Mouse (Mus musculus) kidney, postnatal 4 days (tissue): ENCODE results near the gene Gga3.

Experiments used
- DNase-seq, 2 experiments: peaks; one replicate each; pipeline ENCODE4 v3.0.0; 2021; ENCODE audit warnings: mixed read lengths in 2 of 2

The Gga3 gene

GRCm38 (mm10) chr11:115612059-115612409, 8.2 kb upstream of the Gga3 start:
- peak; percentile 87 to 91 for DNase-seq

- no peak for DNase-seq
These were observed 7.3 kb upstream of the Gga3 start for GRCm38 (mm10) chr11:115611173-115611572.

DNA sequence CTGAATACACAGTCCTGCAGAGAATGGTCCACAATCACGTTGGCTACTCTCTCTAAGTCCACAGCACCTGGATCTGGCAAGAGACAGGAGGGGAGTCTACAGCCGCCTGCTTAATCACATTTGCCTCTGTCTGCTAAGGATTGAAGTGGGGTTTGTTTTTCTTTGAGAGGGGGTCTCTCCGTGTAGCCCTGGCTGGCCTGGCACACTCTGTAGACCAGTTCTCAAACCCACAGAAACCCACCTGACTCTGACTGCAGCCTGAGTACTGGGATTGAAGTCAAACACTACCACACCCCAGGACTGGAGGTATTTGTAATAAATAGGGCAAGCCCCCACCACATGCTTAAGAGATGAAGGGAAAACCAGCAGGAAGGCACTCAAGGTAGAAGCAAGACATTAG, 5.7 kb upstream of the Gga3 start:
- DNase-seq = no peak

DNA sequence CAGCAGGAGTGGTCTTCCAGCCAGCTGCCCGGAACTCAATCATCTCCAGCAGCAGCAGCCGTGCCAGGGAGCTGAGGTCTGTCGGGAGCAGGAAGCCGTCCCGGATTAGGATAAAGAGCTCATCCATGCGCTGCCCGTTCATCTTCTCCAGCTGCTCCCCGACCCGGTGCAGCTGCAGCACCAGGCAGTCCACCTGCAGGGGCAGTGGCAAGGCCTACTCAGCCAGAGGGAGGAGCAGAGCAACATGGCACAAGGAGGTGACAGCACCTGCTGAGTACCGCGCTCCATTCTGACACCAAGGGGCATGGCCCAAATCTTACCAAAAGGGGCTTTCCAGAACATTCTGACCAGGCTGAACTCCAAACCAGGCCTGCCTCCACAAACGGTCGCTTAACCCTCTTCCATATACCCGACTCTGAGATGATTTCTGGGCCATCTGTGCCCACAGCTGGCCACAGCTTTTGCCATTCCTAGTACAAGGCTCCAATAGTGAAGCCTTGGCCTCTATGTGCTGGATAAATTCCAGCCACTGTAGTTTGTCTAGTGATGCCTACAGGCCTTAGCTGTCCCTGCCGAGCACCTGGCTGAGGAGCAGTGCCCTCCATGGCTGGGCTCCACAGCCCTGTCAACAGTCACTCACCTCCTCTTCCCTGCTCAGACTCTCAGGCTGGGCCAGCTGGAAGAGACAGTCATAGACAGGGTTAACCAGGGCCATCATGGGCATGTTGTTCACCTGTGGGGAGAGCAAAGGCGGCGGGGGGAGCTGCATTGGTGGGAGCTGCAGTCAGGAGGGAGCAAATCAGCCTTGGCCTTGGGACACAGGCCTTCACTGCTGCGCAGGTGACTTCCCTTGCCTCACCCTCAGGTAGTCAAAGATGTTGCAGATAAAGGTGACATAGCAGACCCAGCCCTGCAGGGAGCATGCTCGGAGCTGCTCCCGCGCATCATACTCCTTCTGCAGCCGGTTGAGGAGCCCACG, 4.9 kb upstream of the Gga3 start:
- DNase-seq = no peak

DNA sequence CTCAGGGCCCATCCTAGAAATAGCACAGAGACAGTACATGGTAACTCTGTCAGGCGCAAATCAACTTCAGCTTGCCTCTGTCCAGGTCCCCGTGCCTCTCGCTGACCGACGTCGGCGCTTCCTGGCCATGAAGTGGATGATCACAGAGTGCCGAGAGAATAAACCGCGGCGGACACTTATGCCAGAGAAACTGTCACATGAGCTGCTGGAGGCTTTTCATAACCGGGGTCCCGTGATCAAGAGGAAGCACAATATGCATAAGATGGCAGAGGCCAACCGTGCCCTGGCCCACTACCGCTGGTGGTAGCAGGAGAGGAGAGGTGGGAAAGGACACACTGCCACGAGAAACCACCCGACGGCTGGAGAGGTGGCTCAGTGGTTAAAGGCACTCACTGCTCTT, 2.9 kb upstream of the Gga3 start:
- no peak for DNase-seq

- DNase-seq = no peak
These were observed 449 bp upstream of the Gga3 start for GRCm38 (mm10) chr11:115604304-115604696.

- no peak for DNase-seq
These were observed 749 bp downstream of the Gga3 start for GRCm38 (mm10) chr11:115603128-115603475.

GRCm38 (mm10) chr11:115601174-115601573, 2.7 kb downstream of the Gga3 start:
- no peak for DNase-seq

GRCm38 (mm10) chr11:115600743-115601142, 3.1 kb downstream of the Gga3 start:
- DNase-seq = no peak

GRCm38 (mm10) chr11:115599722-115600121, 4.1 kb downstream of the Gga3 start:
- DNase-seq = no peak

DNA sequence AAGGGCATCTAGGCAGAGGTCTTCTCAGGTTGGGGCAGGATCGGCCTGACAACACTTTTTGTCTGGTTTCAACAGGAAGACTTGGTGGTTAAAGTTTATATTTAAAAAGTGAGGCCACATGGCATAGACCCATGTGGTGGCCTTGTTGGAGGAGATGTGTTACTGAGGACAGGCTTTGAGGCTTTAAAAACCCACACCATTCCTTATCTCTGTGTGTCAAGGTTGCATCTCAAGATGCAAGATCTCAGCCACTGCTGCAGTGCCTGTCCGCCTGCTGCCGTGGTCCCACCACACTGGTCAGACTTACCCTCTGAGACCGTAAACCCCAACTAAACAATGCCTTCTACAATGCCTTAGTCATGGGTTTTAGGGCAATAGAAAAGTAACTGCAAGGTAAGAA, 5.5 kb downstream of the Gga3 start:
- DNase-seq = no peak

DNA sequence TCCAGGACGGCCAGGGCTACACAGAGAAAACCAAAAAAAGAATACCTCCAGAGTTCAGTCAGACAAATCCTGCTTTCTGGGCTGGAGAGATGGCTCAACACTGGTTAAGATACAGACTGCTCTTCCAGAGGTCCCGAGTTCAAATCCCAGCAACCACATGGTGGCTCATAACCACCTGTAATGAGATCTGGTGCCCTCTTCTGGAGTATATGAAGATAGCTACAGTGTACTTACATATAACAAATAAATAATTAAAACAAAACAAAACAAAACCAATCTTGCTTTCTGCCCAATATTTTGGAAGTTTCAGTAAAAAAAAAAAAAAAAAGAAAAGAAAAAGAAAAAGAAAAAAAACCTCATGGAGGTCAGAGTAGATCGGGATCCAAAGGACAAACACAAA, 8.6 kb downstream of the Gga3 start:
- no peak for DNase-seq

DNA sequence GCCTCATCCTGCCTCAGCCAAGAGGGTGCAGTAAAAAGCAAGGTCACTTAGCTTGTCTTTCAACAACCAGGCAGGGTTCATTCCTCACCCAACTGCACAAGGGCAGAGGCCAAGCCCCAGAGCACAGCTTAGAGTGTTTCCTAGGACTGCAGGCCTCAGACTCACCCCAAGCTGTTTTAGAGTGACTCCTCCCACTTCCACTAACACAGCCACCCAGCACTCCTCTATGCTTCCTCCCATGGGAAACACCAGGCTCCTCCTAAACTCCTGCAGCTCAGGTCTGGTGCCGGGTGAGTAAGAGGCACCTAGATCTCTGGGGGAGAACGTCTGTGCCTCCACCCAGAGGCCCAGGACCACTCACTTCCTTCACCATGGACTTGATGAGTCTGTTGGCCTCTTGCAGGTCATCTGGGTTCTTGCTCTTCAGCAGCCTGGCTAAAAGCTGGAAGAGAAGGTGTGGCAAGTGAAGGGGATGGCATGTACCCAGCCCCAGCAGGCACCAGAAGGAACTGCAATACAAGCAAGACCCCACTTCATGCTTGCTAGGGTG, 13.2 kb downstream of the Gga3 start:
- no peak for DNase-seq

- no peak for DNase-seq
These were observed 15.9 kb downstream of the Gga3 start for GRCm38 (mm10) chr11:115587984-115588383.

- no peak for DNase-seq
These were observed 17.4 kb downstream of the Gga3 start for GRCm38 (mm10) chr11:115586403-115586802.

- no peak for DNase-seq
These were observed 18.2 kb downstream of the Gga3 start for GRCm38 (mm10) chr11:115585573-115586100.

DNA sequence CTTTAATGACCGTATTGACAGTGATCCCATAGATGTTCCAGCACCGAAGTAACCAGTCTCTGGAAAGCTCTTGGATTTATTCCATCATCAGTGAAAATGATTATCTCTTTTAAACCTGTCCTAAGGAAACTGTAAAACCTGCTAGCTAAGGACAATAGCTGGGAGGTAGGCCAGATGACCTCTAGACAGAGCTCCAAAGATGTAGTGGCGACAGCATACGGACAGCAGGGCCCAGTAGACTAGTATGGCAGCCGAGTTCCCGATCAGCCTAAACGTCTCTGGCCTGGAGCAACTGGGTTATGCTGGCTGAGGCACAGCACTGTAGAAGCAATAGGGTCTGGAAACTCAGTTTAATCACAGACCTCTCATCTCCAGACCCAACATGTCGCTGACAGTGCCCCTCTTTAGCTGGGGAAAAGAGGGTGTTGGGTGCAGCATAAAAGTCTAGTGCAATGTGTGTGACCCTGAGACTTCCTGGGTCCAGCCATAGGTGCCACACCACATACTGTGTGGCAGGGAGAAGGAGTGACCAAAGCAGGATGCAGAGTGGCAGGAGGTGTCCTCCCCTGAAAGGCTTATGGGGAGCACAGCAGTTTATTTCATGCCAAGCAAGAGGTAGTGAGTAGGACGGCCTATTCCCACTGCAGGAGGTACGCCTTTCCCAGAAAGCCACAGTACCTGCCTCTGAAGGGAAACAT, 19.3 kb downstream of the Gga3 start:
- no peak for DNase-seq

DNA sequence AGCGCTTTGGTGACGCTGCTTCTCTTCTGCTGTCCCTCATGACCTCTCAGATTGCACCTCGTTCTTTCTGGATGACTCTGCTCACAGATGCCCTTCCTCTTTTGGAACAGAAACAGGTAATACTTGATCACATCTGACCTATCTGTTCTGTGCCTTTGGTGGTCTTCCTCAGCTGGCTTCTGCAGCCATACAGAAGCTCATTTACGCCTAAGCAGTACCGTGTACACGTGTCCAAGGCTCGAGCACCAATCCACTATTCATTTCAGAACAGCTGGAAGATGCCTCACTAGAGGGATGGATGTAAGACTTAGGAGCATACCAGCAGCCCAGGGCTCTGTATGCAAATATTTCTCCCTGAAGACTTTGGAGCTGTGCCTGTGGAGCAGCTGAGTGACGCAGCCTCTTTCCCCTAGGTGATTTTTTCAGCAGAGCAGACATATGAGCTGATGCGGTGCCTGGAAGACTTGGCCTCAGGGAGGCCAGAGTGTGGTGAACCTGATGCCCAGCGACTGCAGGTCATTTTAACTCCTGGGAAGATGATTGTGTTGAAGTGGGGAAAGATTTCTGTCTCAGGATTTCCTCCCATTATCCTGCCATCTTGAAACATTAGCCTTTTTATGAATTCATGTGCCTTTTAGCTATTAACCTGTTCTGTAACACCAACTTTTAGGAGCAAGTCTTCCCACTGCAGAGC, 20.8 kb downstream of the Gga3 start:
- DNase-seq = no peak

DNA sequence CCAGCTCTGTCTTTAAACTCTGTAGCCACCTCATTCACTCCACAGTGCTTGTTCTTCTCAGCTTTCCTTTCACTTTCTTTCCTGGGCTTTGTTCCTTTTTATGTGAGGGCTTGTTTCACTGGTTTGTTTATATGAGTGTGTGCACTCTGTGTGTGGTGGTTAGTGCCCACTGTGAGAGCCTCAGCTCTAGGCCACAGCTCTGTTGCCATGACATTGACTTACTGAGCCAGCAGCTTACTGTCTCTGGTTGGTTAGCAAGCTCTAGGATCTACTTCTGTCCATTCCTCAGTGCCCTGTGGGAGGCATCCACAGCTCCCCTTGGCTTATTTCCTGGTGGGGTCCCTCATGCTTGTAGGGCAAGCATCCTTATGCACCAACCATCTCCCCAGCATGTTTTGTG, 24.8 kb downstream of the Gga3 start:
- DNase-seq = no peak

- DNase-seq = no peak
These were observed 38.9 kb downstream of the Gga3 start for GRCm38 (mm10) chr11:115564961-115565360.

GRCm38 (mm10) chr11:115564064-115564809, 39.6 kb downstream of the Gga3 start, which contains the start of gene Nup85:
Nup85 (plus strand) TSS chr11:115564434.
- peak; percentile 99 for DNase-seq

DNA sequence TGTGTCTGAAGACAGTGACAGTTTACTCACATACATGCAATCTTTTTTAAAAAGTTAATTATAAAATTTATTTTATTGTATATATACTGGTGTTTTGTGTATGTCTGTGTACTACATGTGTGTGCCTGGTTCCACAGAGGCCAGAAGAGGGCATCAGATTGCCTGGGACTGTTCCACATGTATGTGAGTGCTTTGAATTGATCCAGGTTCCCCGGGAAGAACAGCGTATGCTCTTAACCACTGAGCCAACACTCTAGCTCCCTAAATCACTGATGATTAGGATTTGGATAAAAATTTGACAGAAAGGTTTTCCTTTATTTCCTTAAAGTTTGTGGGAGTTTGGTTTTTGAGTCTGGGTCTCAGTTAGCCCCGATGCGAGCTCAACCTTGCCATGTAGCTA, 40.4 kb downstream of the Gga3 start:
- DNase-seq = no peak
